Mouse (Mus musculus): ENCODE data around the gene Slc38a1. TPM values are rescaled to one million over a fixed set of nuclear protein-coding genes. Genes with fewer than 3 reads are reported as not detected.
A peak's percentile ranks its signal among the peaks of the same experiment; 100 is the strongest.

Slc38a1 gene
- total and polyA plus RNA-seq, 3 experiments, result 22.5 to 79.0 (median 39.4) TPM

DNA sequence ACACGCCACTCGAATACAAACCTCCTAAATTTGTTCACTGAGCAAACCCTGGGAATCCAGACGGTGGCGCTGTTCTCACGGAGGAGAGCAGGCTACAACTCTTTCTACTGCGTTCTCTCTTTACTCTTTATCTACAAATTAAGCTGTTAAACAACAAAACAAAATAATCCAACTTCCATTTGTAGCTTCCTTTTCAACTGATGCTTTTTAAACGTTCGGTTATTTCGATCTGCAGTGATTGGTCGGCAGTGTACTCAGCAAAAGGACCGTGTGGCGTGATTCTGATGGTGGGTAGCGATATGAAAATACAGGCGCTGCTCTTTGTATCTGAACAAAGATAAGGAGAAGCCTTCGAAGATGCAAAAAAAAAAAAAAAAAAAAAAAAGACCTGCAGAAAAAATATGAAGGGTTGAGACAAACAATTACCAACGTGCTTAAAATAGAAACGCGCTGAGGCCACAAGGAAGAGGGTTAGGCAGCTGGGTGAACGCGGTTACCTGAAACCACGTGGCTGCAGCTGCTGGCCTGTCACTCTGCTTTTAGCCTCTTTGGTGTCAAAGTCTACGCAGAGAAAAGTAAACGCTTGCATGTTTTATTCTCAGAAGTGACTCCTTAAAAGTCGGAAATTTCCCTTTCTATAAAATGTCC is 99.4 kb downstream of the Slc38a1 start:
- no peaks in the 10 kb centered on the region for H3K36me3 ChIP-seq (replicated peaks in 1 of 2; ENCODE audit: control insufficient read depth in 1 of 2, insufficient read depth in 1 of 2, low read length in 1 of 2)
- H3K27me3 ChIP-seq (replicated peaks), result no peaks in the 10 kb centered on the region
- peaks cover 4 to 11% of the 10 kb centered on the region in 2 experiments; a peak in 3 of 4 replicates for H3K4me1 ChIP-seq (ENCODE audit: control insufficient read depth in 1 of 2, insufficient read depth in 2 of 2)
- TF ChIP-seq MAFK (IDR thresholded peaks at IDR 0.05; ENCODE audit: insufficient replicate concordance, low read length) (no peak), CTCF (conservative IDR thresholded peaks at IDR 0.05 in 1 of 2, IDR thresholded peaks at IDR 0.05 in 1 of 2; ENCODE audit: low read depth in 2 of 2, low read length in 2 of 2) (peak; percentile 82 to 93), MXI1 (IDR thresholded peaks at IDR 0.05; ENCODE audit: low read depth, low read length) (peak; percentile 100), SIN3A (IDR thresholded peaks at IDR 0.05; ENCODE audit: low read length) (peak; percentile 98), UBTF (IDR thresholded peaks at IDR 0.05; ENCODE audit: low read depth, low read length) (no peak), BHLHE40 (IDR thresholded peaks at IDR 0.05; ENCODE audit: low read depth, low read length) (peak; percentile 54), POLR2AphosphoS2 (IDR thresholded peaks at IDR 0.05; ENCODE audit: low read depth, low read length) (no peak), MAZ (IDR thresholded peaks at IDR 0.05; ENCODE audit: low read depth, low read length) (no peak), EP300 (IDR thresholded peaks at IDR 0.05; ENCODE audit: low read length) (peak; percentile 58; the same call in 1 of the 2 replicates), RAD21 (IDR thresholded peaks at IDR 0.05; ENCODE audit: low read depth, low read length) (peak; percentile 82), ZKSCAN1 (IDR thresholded peaks at IDR 0.05; ENCODE audit: borderline replicate concordance, low read depth, low read length) (no peak), KAT2A (IDR thresholded peaks at IDR 0.05; ENCODE audit: insufficient replicate concordance, low read length) (no peak), MAX (IDR thresholded peaks at IDR 0.05; ENCODE audit: low read length) (peak; percentile 99), TCF12 (IDR thresholded peaks at IDR 0.05; ENCODE audit: low read depth, low read length) (peak; percentile 68), E2F4 (IDR thresholded peaks at IDR 0.05; ENCODE audit: insufficient replicate concordance, low read depth, low read length) (no peak), USF1 (IDR thresholded peaks at IDR 0.05; ENCODE audit: low read depth, low read length) (peak; percentile 74), HCFC1 (IDR thresholded peaks at IDR 0.05; ENCODE audit: low read depth, low read length) (no peak), ETS1 (conservative IDR thresholded peaks at IDR 0.05; ENCODE audit: low read depth, low read length) (peak; percentile 71), ZC3H11A (IDR thresholded peaks at IDR 0.05; ENCODE audit: low read depth, low read length) (no peak), NELFE (IDR thresholded peaks at IDR 0.05; ENCODE audit: low read depth, low read length) (no peak), CHD2 (IDR thresholded peaks at IDR 0.05; ENCODE audit: low read length) (no peak), GABPA (IDR thresholded peaks at IDR 0.05; ENCODE audit: insufficient replicate concordance, low read depth, low read length) (no peak), PAX5 (IDR thresholded peaks at IDR 0.05; ENCODE audit: low read length) (no peak), TBP (conservative IDR thresholded peaks at IDR 0.05; ENCODE audit: low read depth, low read length) (peak; percentile 62; the same call in 1 of the 2 replicates), ZNF384 (IDR thresholded peaks at IDR 0.05; ENCODE audit: low read depth, low read length) (peak; percentile 91), MEF2A (IDR thresholded peaks at IDR 0.05; ENCODE audit: borderline replicate concordance, low read depth, low read length) (peak; percentile 93), ELF1 (IDR thresholded peaks at IDR 0.05; ENCODE audit: low read depth, low read length) (peak; percentile 36; the same call in 1 of the 2 replicates), MYC (IDR thresholded peaks at IDR 0.05; ENCODE audit: low read depth, low read length) (peak; percentile 97), CHD1 (IDR thresholded peaks at IDR 0.05; ENCODE audit: low read depth, low read length) (no peak), NRF1 (IDR thresholded peaks at IDR 0.05; ENCODE audit: low read depth, low read length) (no peak), POLR2A (IDR thresholded peaks at IDR 0.05; ENCODE audit: low read depth, low read length) (no peak; the same call in 1 of the 2 replicates), SMC3 (IDR thresholded peaks at IDR 0.05; ENCODE audit: low read depth, low read length) (peak; percentile 67), JUN (IDR thresholded peaks at IDR 0.05; ENCODE audit: insufficient read depth, low read depth, low read length) (no peak), ZMIZ1 (IDR thresholded peaks at IDR 0.05; ENCODE audit: low read depth, low read length) (no peak), RCOR1 (conservative IDR thresholded peaks at IDR 0.05; ENCODE audit: low read depth, low read length) (no peak), IRF4 (IDR thresholded peaks at IDR 0.05; ENCODE audit: low read depth, low read length) (peak; percentile 39), JUND (conservative IDR thresholded peaks at IDR 0.05; ENCODE audit: low read depth, low read length) (peak; percentile 13; the same call in 1 of the 2 replicates), USF2 (conservative IDR thresholded peaks at IDR 0.05; ENCODE audit: low read depth, low read length) (peak; percentile 60)
- H3K79me2 ChIP-seq (replicated peaks; ENCODE audit: control insufficient read depth, extremely low read depth, insufficient read depth, poor library complexity, severe bottlenecking), result no peaks in the 10 kb centered on the region
- H3K4me2 ChIP-seq (ENCODE audit: insufficient read depth, low read depth, poor library complexity, severe bottlenecking), result peak overlapping the region; percentile 57
- H3K9me3 ChIP-seq (replicated peaks; ENCODE audit: low read length), result no peaks in the 10 kb centered on the region
- in situ Hi-C loops (cut with MboI; ENCODE audit: low pct_ligation_motif_present, low pct_unique_long_range_greater_than_20kb, low sequenced_read_pairs), result loop anchor here (25.0 kb wide), 1 partner anchor 594 kb away; no protein-coding TSS in a partner anchor
- peak overlapping the region; percentile 77 for H3K9ac ChIP-seq (ENCODE audit: insufficient read depth, low read depth)
- dilution Hi-C loops (cut with MboI; ENCODE audit: extremely low pct_ligation_motif_present, extremely low pct_unique_long_range_greater_than_20kb, low sequenced_read_pairs), result no loop called here
- DNase-seq (ENCODE audit: extremely low read depth), result peak; percentile 80
- H3K4me3 ChIP-seq (replicated peaks in 1 of 3; ENCODE audit: low read depth in 2 of 3, low read length in 2 of 3, poor library complexity in 1 of 3), result peak overlapping the region; percentile 43 to 56 (median 45)
- no peak overlapping the region for H3K27ac ChIP-seq (ENCODE audit: insufficient read depth, low read depth)

All from CH12.LX (cell line).